8 mouse cellular contexts compared by ENCODE assay signal in genomic region chr6:39376775-39377174, GRCm38 (mm10). TPM values are rescaled to one million over a fixed set of nuclear protein-coding genes. Genes with fewer than 3 reads are reported as not detected.
DNase-seq lines count a peak whose midpoint lies in the region; ATAC-seq and TF ChIP-seq lines count a peak whose summit lies in the region.

No protein-coding gene starts in this region.

- peak overlapping the region; percentile 80 for H3K9ac ChIP-seq in hindbrain, embryonic 12.5 days
- peak overlapping the region; percentile 92 for H3K9ac ChIP-seq in midbrain, embryonic 13.5 days (replicated peaks)

- H3K36me3 ChIP-seq in kidney, adult 2 months (ENCODE audit: control insufficient read depth, insufficient read depth, low read length), result no peaks in the 10 kb centered on the region
- peaks cover 9% of the 10 kb centered on the region for H3K36me3 ChIP-seq in hindbrain, embryonic 12.5 days
- peaks cover 9% of the 10 kb centered on the region for H3K36me3 ChIP-seq in midbrain, embryonic 13.5 days

- 14% methylated on average over 9 of the region's 9 CpGs for whole genome bisulfite sequencing in kidney, adult 2 months
- 23% methylated on average over 9 of the region's 9 CpGs for WGBS in bone marrow, adult 2 months
- WGBS in hindbrain, embryonic 12.5 days, result 26% methylated on average over 9 of the region's 9 CpGs
- WGBS in midbrain, embryonic 13.5 days, result 18% methylated on average over 9 of the region's 9 CpGs

- H3K4me2 ChIP-seq in hindbrain, embryonic 12.5 days (replicated peaks), result peak overlapping the region; percentile 65
- H3K4me2 ChIP-seq in midbrain, embryonic 13.5 days (replicated peaks), result peak overlapping the region; percentile 72

- no peak overlapping the region for H3K27ac ChIP-seq in kidney, adult 2 months (ENCODE audit: insufficient read depth, low read depth, low read length)
- H3K27ac ChIP-seq in bone marrow, adult 2 months (ENCODE audit: control insufficient read depth, insufficient read depth, low read depth, low read length, poor library complexity), result no peak overlapping the region; the same call in 1 of the 2 replicates
- H3K27ac ChIP-seq in hindbrain, embryonic 12.5 days, result no peak overlapping the region
- H3K27ac ChIP-seq in midbrain, embryonic 13.5 days, result no peak overlapping the region; the same call in 1 of the 2 replicates

- TF ChIP-seq POLR2A in kidney, adult 2 months (IDR thresholded peaks at IDR 0.05; ENCODE audit: low read depth, low read length), result no peak
- TF ChIP-seq POLR2A in bone marrow, adult 2 months (IDR thresholded peaks at IDR 0.05; ENCODE audit: borderline replicate concordance, control insufficient read depth, low read depth, low read length), result no peak

- no peak for ATAC-seq in hindbrain, embryonic 12.5 days (ENCODE audit: low FRiP score)
- no peak for ATAC-seq in midbrain, embryonic 13.5 days

- DNase-seq in kidney, adult 2 months, result no peak
- DNase-seq in kidney, postnatal 10 days, result no peak
- no peak for DNase-seq in thymus, postnatal 10 days (ENCODE audit: low spot score in 2 of 2)
- DNase-seq in adipocyte (ENCODE audit: low spot score), result no peak
- no peak for DNase-seq in layer of hippocampus, postnatal 25 days (ENCODE audit: extremely low spot score in 1 of 2, low spot score in 1 of 2)

- 0 out of 2 replicates have a peak, but pooled peaks cover 6% of the 10 kb centered on the region for H3K9me3 ChIP-seq in hindbrain, embryonic 12.5 days (replicated peaks)
- no peaks in the 10 kb centered on the region for H3K9me3 ChIP-seq in midbrain, embryonic 13.5 days

- H3K27me3 ChIP-seq in kidney, adult 2 months (replicated peaks; ENCODE audit: control insufficient read depth, insufficient read depth, low read length), result no peaks in the 10 kb centered on the region
- peaks cover 11% of the 10 kb centered on the region for H3K27me3 ChIP-seq in hindbrain, embryonic 12.5 days
- peaks cover 17% of the 10 kb centered on the region for H3K27me3 ChIP-seq in midbrain, embryonic 13.5 days

- peaks cover 9% of the 10 kb centered on the region; the same call in 1 of the 2 replicates for H3K4me1 ChIP-seq in kidney, adult 2 months (ENCODE audit: control insufficient read depth, insufficient read depth, low read length)
- peaks cover 3% of the 10 kb centered on the region; the same call in 1 of the 2 replicates for H3K4me1 ChIP-seq in bone marrow, adult 2 months (ENCODE audit: control insufficient read depth, insufficient read depth, low read length)
- H3K4me1 ChIP-seq in hindbrain, embryonic 12.5 days, result peaks cover 24% of the 10 kb centered on the region
- H3K4me1 ChIP-seq in midbrain, embryonic 13.5 days (replicated peaks), result peaks cover 30% of the 10 kb centered on the region

- TF ChIP-seq CTCF in kidney, adult 2 months (conservative IDR thresholded peaks at IDR 0.05; ENCODE audit: insufficient read depth, insufficient read length, low read depth, low read length), result no peak
- no peak for TF ChIP-seq CTCF in bone marrow, adult 2 months (IDR thresholded peaks at IDR 0.05; ENCODE audit: control insufficient read depth, insufficient read depth, low read length)

- H3K4me3 ChIP-seq in kidney, adult 2 months (ENCODE audit: insufficient read depth, low read depth, low read length), result peak overlapping the region; percentile 93
- peak overlapping the region; percentile 69 for H3K4me3 ChIP-seq in bone marrow, adult 2 months (replicated peaks; ENCODE audit: control insufficient read depth, low read depth, low read length)
- peak overlapping the region; percentile 76 for H3K4me3 ChIP-seq in hindbrain, embryonic 12.5 days
- H3K4me3 ChIP-seq in midbrain, embryonic 13.5 days (replicated peaks), result peak overlapping the region; percentile 91

RNA-seq across cellular contexts. Expression of gene Slc37a3, which starts 0.7 kb away (rescaled TPM):
- 25.9 and 28.7 TPM in 2 replicates for polyA plus RNA-seq in kidney, adult 2 months (2012; rRNA removed)
- 9.4 and 13.6 TPM in 2 replicates for polyA plus RNA-seq in bone marrow, adult 2 months (2011; ENCODE audit: insufficient read depth, insufficient read length, low replicate concordance, missing spikeins)
- 56.5 and 59.0 TPM in 2 replicates for polyA plus RNA-seq in hindbrain, embryonic 12.5 days (2016; fragmentation: Nextera tagmentation; extraction: Ambion mirVana)
- polyA plus RNA-seq in midbrain, embryonic 13.5 days (2015; fragmentation: Nextera tagmentation; extraction: Ambion mirVana), result 59.8 and 60.2 TPM in 2 replicates
- 10 to 100 TPM; 74.1 to 76.8 TPM for total RNA-seq in layer of hippocampus, postnatal 25 days (2021)

RNA-seq across cellular contexts. Expression of gene Rab19, which starts 4.2 kb away (rescaled TPM):
- 2.1 and 2.7 TPM in 2 replicates for polyA plus RNA-seq in kidney, adult 2 months (2012; rRNA removed)
- polyA plus RNA-seq in bone marrow, adult 2 months (2011; ENCODE audit: insufficient read depth, insufficient read length, low replicate concordance, missing spikeins), result 2.3 and 2.9 TPM in 2 replicates
- 0.52 and 0.66 TPM in 2 replicates for polyA plus RNA-seq in hindbrain, embryonic 12.5 days (2016; fragmentation: Nextera tagmentation; extraction: Ambion mirVana)
- 0.23 and 0.34 TPM in 2 replicates for polyA plus RNA-seq in midbrain, embryonic 13.5 days (2015; fragmentation: Nextera tagmentation; extraction: Ambion mirVana)
- total RNA-seq in layer of hippocampus, postnatal 25 days (2021), result not detected

RNA-seq across cellular contexts. Expression of gene Mkrn1, which starts 43.5 kb away (rescaled TPM):
- 31.0 and 34.5 TPM in 2 replicates for polyA plus RNA-seq in kidney, adult 2 months (2012; rRNA removed)
- 291 and 446 TPM in 2 replicates for polyA plus RNA-seq in bone marrow, adult 2 months (2011; ENCODE audit: insufficient read depth, insufficient read length, low replicate concordance, missing spikeins)
- 178 and 191 TPM in 2 replicates for polyA plus RNA-seq in hindbrain, embryonic 12.5 days (2016; fragmentation: Nextera tagmentation; extraction: Ambion mirVana)
- polyA plus RNA-seq in midbrain, embryonic 13.5 days (2015; fragmentation: Nextera tagmentation; extraction: Ambion mirVana), result 242 and 259 TPM in 2 replicates
- 100 to 1,000 TPM; 131 to 144 TPM for total RNA-seq in layer of hippocampus, postnatal 25 days (2021)
